Mouse (Mus musculus): ENCODE results near the gene Ddn.

The Ddn gene

GRCm38 (mm10) chr15:98809390-98809789 is at the start of gene Ddn:
TSS of gene Ddn (minus strand) at chr15:98809490.
- DNase-seq (ENCODE audit: low spot score), result no peak

GRCm38 (mm10) chr15:98854214-98854613 is 44.9 kb upstream of the Ddn start:
- no peak for DNase-seq (ENCODE audit: low spot score)

- no peak for DNase-seq (ENCODE audit: low spot score)
These were observed 44.1 kb upstream of the Ddn start for GRCm38 (mm10) chr15:98853161-98853937.

- no peak for DNase-seq (ENCODE audit: low spot score)
These were observed 43.4 kb upstream of the Ddn start for GRCm38 (mm10) chr15:98852733-98853132.

- DNase-seq (ENCODE audit: low spot score), result no peak
These were observed 42.8 kb upstream of the Ddn start for GRCm38 (mm10) chr15:98852071-98852470.

- DNase-seq (ENCODE audit: low spot score), result no peak
These were observed 42.0 kb upstream of the Ddn start for GRCm38 (mm10) chr15:98851229-98851818.

GRCm38 (mm10) chr15:98850668-98851067 is 41.4 kb upstream of the Ddn start:
- no peak for DNase-seq (ENCODE audit: low spot score)

GRCm38 (mm10) chr15:98849956-98850600 is 40.8 kb upstream of the Ddn start:
- DNase-seq (ENCODE audit: low spot score), result no peak

- no peak for DNase-seq (ENCODE audit: low spot score)
These were observed 39.9 kb upstream of the Ddn start for GRCm38 (mm10) chr15:98849165-98849564.

GRCm38 (mm10) chr15:98846140-98846539 is 36.9 kb upstream of the Ddn start:
- DNase-seq (ENCODE audit: low spot score), result no peak

- no peak for DNase-seq (ENCODE audit: low spot score)
These were observed 35.9 kb upstream of the Ddn start for GRCm38 (mm10) chr15:98845149-98845548.

- DNase-seq (ENCODE audit: low spot score), result no peak
These were observed 34.4 kb upstream of the Ddn start for GRCm38 (mm10) chr15:98843595-98844223.

- no peak for DNase-seq (ENCODE audit: low spot score)
These were observed 30.6 kb upstream of the Ddn start for GRCm38 (mm10) chr15:98839671-98840585.

- no peak for DNase-seq (ENCODE audit: low spot score)
These were observed 29.9 kb upstream of the Ddn start for GRCm38 (mm10) chr15:98839161-98839560.

GRCm38 (mm10) chr15:98837743-98838103 is 28.4 kb upstream of the Ddn start:
- DNase-seq (ENCODE audit: low spot score), result no peak

- DNase-seq (ENCODE audit: low spot score), result no peak
These were observed 27.9 kb upstream of the Ddn start for GRCm38 (mm10) chr15:98837006-98837742.

GRCm38 (mm10) chr15:98835291-98835690 is 26.0 kb upstream of the Ddn start:
- DNase-seq (ENCODE audit: low spot score), result no peak

GRCm38 (mm10) chr15:98834059-98834458 is 24.8 kb upstream of the Ddn start:
- DNase-seq (ENCODE audit: low spot score), result no peak

GRCm38 (mm10) chr15:98833281-98833680 is 24.0 kb upstream of the Ddn start:
- DNase-seq (ENCODE audit: low spot score), result no peak

GRCm38 (mm10) chr15:98832161-98833058 is 23.1 kb upstream of the Ddn start:
- DNase-seq (ENCODE audit: low spot score), result no peak

Data from retina, embryonic 14.5 days (tissue).